Comparison of ENCODE assay signal across 10 mouse cellular contexts in the genomic region with DNA sequence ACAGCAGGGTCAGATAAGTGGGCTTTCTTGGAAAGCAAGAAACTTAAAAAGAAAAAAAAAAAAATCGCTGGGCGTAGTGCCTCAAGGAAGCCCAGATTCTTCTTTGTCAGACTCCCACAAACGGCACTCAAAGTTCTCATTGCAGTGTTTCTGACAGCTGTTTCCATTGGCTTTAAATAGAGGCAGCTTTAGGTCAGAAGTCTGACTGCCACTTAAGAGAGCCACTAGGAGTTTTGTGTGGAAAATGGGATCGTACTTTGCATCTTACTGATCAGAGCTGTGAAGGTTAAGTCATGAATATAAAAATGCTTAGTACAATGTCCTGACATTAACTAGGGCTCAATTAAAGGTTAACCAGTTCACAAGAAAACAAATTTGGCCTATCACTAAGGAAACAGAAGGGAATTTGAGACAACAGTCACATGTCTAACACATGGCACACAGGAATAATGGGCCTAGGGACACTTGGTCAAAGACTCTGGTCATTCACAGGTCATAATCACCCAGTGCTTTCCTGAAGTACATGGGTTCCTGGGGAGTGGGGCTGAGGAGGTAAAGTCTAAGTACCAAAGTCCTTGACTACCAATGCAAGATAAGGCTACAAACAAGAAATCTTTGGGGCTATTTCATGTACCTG. TPM values are rescaled to one million over a fixed set of nuclear protein-coding genes. Genes with fewer than 3 reads are reported as not detected.
A peak's percentile ranks its signal among the peaks of the same experiment; 100 is the strongest.
DNase-seq lines count a peak whose midpoint lies in the region; ATAC-seq lines count a peak whose summit lies in the region.
"Had no signal": no experiment of that assay in that cellular context is flagged by ENCODE, and none has a peak within 500 bp of the region (broad histone marks: within the 10 kb centered on the region; RNA-seq: fewer than 3 reads in every experiment).

No protein-coding gene starts in this region.

- no peak overlapping the region for H3K9ac ChIP-seq in embryonic facial prominence, embryonic 13.5 days
- H3K9ac ChIP-seq in hindbrain, embryonic 15.5 days: no peak overlapping the region
- H3K9ac ChIP-seq in midbrain, embryonic 13.5 days (replicated peaks): no peak overlapping the region
- H3K9ac ChIP-seq: liver, embryonic 15.5 days had no signal

- 48% methylated on average over 4 of the region's 4 CpGs for WGBS in embryonic facial prominence, embryonic 13.5 days
- 16% methylated on average over 4 of the region's 4 CpGs for WGBS in hindbrain, embryonic 15.5 days
- 10% methylated on average over 4 of the region's 4 CpGs for WGBS in midbrain, embryonic 13.5 days

- peak; percentile 48 for DNase-seq in embryo, embryonic 10.5 days (ENCODE audit: low spot score)
- no peak for DNase-seq in embryo, embryonic 10 days (ENCODE audit: low spot score)
- DNase-seq in thymus, postnatal 14 days: no peak
- no peak for DNase-seq in spleen, adult 18-20 months
- no peak for DNase-seq in gastrocnemius, adult 18-20 months (ENCODE audit: low spot score)

- H3K27me3 ChIP-seq in embryonic facial prominence, embryonic 13.5 days: no peaks in the 10 kb centered on the region
- H3K27me3 ChIP-seq in hindbrain, embryonic 15.5 days: no peaks in the 10 kb centered on the region
- H3K27me3 ChIP-seq in midbrain, embryonic 13.5 days: no peaks in the 10 kb centered on the region
- H3K27me3 ChIP-seq: liver, embryonic 15.5 days had no signal

- no peak for ATAC-seq in embryonic facial prominence, embryonic 13.5 days (ENCODE audit: insufficient number of reproducible peaks, insufficient read depth, low FRiP score, low TSS enrichment, low read depth)
- no peak for ATAC-seq in hindbrain, embryonic 15.5 days (ENCODE audit: low FRiP score, low read depth)
- ATAC-seq in midbrain, embryonic 13.5 days: no peak

- H3K27ac ChIP-seq in embryonic facial prominence, embryonic 13.5 days: peak overlapping the region; percentile 48; the same call in 1 of the 2 replicates
- H3K27ac ChIP-seq in hindbrain, embryonic 15.5 days (replicated peaks): peak overlapping the region; percentile 66
- peak overlapping the region; percentile 81 for H3K27ac ChIP-seq in midbrain, embryonic 13.5 days

- no peak overlapping the region for H3K4me3 ChIP-seq in embryonic facial prominence, embryonic 13.5 days
- no peak overlapping the region for H3K4me3 ChIP-seq in hindbrain, embryonic 15.5 days
- H3K4me3 ChIP-seq in midbrain, embryonic 13.5 days (replicated peaks): no peak overlapping the region
- H3K4me3 ChIP-seq: erythroblast, embryonic 14.5 days; liver, embryonic 15.5 days had no signal

- peaks cover 11% of the 10 kb centered on the region for H3K36me3 ChIP-seq in embryonic facial prominence, embryonic 13.5 days
- peaks cover 6% of the 10 kb centered on the region; the same call in 1 of the 2 replicates for H3K36me3 ChIP-seq in hindbrain, embryonic 15.5 days
- peaks cover 11% of the 10 kb centered on the region for H3K36me3 ChIP-seq in midbrain, embryonic 13.5 days

- peaks cover 75% of the 10 kb centered on the region for H3K4me1 ChIP-seq in embryonic facial prominence, embryonic 13.5 days
- peaks cover 82% of the 10 kb centered on the region for H3K4me1 ChIP-seq in hindbrain, embryonic 15.5 days (replicated peaks)
- peaks cover 75% of the 10 kb centered on the region for H3K4me1 ChIP-seq in midbrain, embryonic 13.5 days (replicated peaks)

- H3K4me2 ChIP-seq in embryonic facial prominence, embryonic 13.5 days: no peak overlapping the region
- no peak overlapping the region for H3K4me2 ChIP-seq in hindbrain, embryonic 15.5 days
- no peak overlapping the region for H3K4me2 ChIP-seq in midbrain, embryonic 13.5 days (replicated peaks)
- H3K4me2 ChIP-seq: liver, embryonic 15.5 days had no signal

- H3K9me3 ChIP-seq in embryonic facial prominence, embryonic 13.5 days: no peaks in the 10 kb centered on the region
- no peaks in the 10 kb centered on the region for H3K9me3 ChIP-seq in hindbrain, embryonic 15.5 days
- H3K9me3 ChIP-seq in midbrain, embryonic 13.5 days: no peaks in the 10 kb centered on the region
- H3K9me3 ChIP-seq: liver, embryonic 15.5 days had no signal

RNA-seq across cellular contexts. Expression of a gene that starts 19.6 kb away (rescaled TPM):
- 123 and 126 TPM in 2 replicates for polyA plus RNA-seq in embryonic facial prominence, embryonic 13.5 days (2015; fragmentation: Nextera tagmentation; extraction: Ambion mirVana)
- 146 and 152 TPM in 2 replicates for polyA plus RNA-seq in hindbrain, embryonic 15.5 days (2015; fragmentation: Nextera tagmentation; extraction: Ambion mirVana)
- polyA plus RNA-seq in midbrain, embryonic 13.5 days (2015; fragmentation: Nextera tagmentation; extraction: Ambion mirVana): 178 and 181 TPM in 2 replicates
- total RNA-seq in gastrocnemius, adult 18-20 months (2021): 10 to 100 TPM; 20.3 to 28.3 TPM
